9 mouse cellular contexts compared by ENCODE assay signal in genomic region chr10:67055867-67056856, GRCm38 (mm10). TPM values are rescaled to one million over a fixed set of nuclear protein-coding genes. Genes with fewer than 3 reads are reported as not detected.
DNase-seq lines count a peak whose midpoint lies in the region; ATAC-seq and TF ChIP-seq lines count a peak whose summit lies in the region.
"Had no signal": no experiment of that assay in that cellular context is flagged by ENCODE, and none has a peak within 500 bp of the region (broad histone marks: within the 10 kb centered on the region; RNA-seq: fewer than 3 reads in every experiment).

No protein-coding gene starts in this region.

- H3K9me3 ChIP-seq in forebrain, embryonic 14.5 days (replicated peaks; ENCODE audit: control insufficient read depth, low read length), result no peaks in the 10 kb centered on the region
- no peaks in the 10 kb centered on the region for H3K9me3 ChIP-seq in intestine, postnatal 0 days (ENCODE audit: control insufficient read depth)
- H3K9me3 ChIP-seq in neural tube, embryonic 14.5 days (ENCODE audit: control insufficient read depth, low read length), result no peaks in the 10 kb centered on the region
- H3K9me3 ChIP-seq: megakaryocyte, embryonic 14.5 days had no signal

- no peak for DNase-seq in cerebellum, postnatal 4 days (ENCODE audit: low spot score in 2 of 2)
- peak; percentile 97 for DNase-seq in brain, adult 2 months (ENCODE audit: low read depth, low spot score)
- peak; percentile 57 for DNase-seq in forebrain, embryonic 14.5 days (ENCODE audit: low spot score)
- no peak for DNase-seq in layer of hippocampus, adult 9-10 months (ENCODE audit: low spot score)

- H3K9ac ChIP-seq in forebrain, embryonic 14.5 days (ENCODE audit: low read length), result no peak overlapping the region
- no peak overlapping the region for H3K9ac ChIP-seq in intestine, postnatal 0 days (ENCODE audit: low read depth, low read length)
- no peak overlapping the region for H3K9ac ChIP-seq in neural tube, embryonic 14.5 days (replicated peaks; ENCODE audit: low read depth, low read length)

- H3K4me1 ChIP-seq in forebrain, embryonic 14.5 days (ENCODE audit: control insufficient read depth, insufficient read depth, low read length), result peaks cover 27% of the 10 kb centered on the region
- no peaks in the 10 kb centered on the region for H3K4me1 ChIP-seq in intestine, postnatal 0 days (replicated peaks; ENCODE audit: control insufficient read depth, insufficient read depth, low read length)
- peaks cover 26% of the 10 kb centered on the region; the same call in 1 of the 2 replicates for H3K4me1 ChIP-seq in neural tube, embryonic 14.5 days (ENCODE audit: control insufficient read depth, insufficient read depth, low read length)

- no peak overlapping the region for H3K4me2 ChIP-seq in forebrain, embryonic 14.5 days (ENCODE audit: low read length)
- 0 out of 2 replicates have a peak overlapping the region, but pooled peaks have one; percentile 13 for H3K4me2 ChIP-seq in intestine, postnatal 0 days (replicated peaks; ENCODE audit: low read depth)
- H3K4me2 ChIP-seq in neural tube, embryonic 14.5 days (ENCODE audit: low read depth, low read length), result no peak overlapping the region

- no peaks in the 10 kb centered on the region for H3K36me3 ChIP-seq in forebrain, embryonic 14.5 days (ENCODE audit: control insufficient read depth, insufficient read depth, low read length)
- H3K36me3 ChIP-seq in intestine, postnatal 0 days (ENCODE audit: control insufficient read depth, insufficient read depth), result no peaks in the 10 kb centered on the region
- H3K36me3 ChIP-seq in neural tube, embryonic 14.5 days (ENCODE audit: control insufficient read depth, insufficient read depth, low read length), result no peaks in the 10 kb centered on the region

- H3K27ac ChIP-seq in forebrain, embryonic 14.5 days (ENCODE audit: low read depth, low read length), result peak overlapping the region; percentile 58
- H3K27ac ChIP-seq in intestine, postnatal 0 days (ENCODE audit: low read depth, low read length), result peak overlapping the region; percentile 51
- H3K27ac ChIP-seq in neural tube, embryonic 14.5 days (ENCODE audit: low read depth, low read length), result peak overlapping the region; percentile 49; the same call in 1 of the 2 replicates

- no peak for TF ChIP-seq CTCF in intestine, postnatal 0 days (IDR thresholded peaks at IDR 0.05; ENCODE audit: low read depth)

- peak; percentile 80 for ATAC-seq in cerebellum, adult (ENCODE audit: insufficient number of reproducible peaks, low FRiP score, low TSS enrichment)
- no peak for ATAC-seq in forebrain, embryonic 14.5 days
- ATAC-seq in intestine, postnatal 0 days, result peak; percentile 22; the same call in 1 of the 2 replicates
- ATAC-seq in neural tube, embryonic 14.5 days (ENCODE audit: low read depth), result no peak
- no peak for ATAC-seq in megakaryocyte, adult 5-6 weeks (ENCODE audit: poor library complexity, severe bottlenecking)

- H3K4me3 ChIP-seq in forebrain, embryonic 14.5 days (ENCODE audit: low read depth, low read length), result no peak overlapping the region
- no peak overlapping the region for H3K4me3 ChIP-seq in intestine, postnatal 0 days (ENCODE audit: low read depth, low read length)
- no peak overlapping the region for H3K4me3 ChIP-seq in neural tube, embryonic 14.5 days (ENCODE audit: low read depth, low read length)
- H3K4me3 ChIP-seq: megakaryocyte, embryonic 14.5 days had no signal

- 63% methylated on average over 17 of the region's 17 CpGs for WGBS in forebrain, embryonic 14.5 days
- 31% methylated on average over 17 of the region's 17 CpGs for WGBS in intestine, postnatal 0 days
- 61% methylated on average over 17 of the region's 17 CpGs for WGBS in neural tube, embryonic 14.5 days

- H3K27me3 ChIP-seq in forebrain, embryonic 14.5 days (replicated peaks; ENCODE audit: control insufficient read depth, insufficient read depth, low read length), result no peaks in the 10 kb centered on the region
- no peaks in the 10 kb centered on the region for H3K27me3 ChIP-seq in intestine, postnatal 0 days (replicated peaks; ENCODE audit: control insufficient read depth, insufficient read depth, low read length)
- no peaks in the 10 kb centered on the region for H3K27me3 ChIP-seq in neural tube, embryonic 14.5 days (ENCODE audit: control insufficient read depth, insufficient read depth, low read length)
- H3K27me3 ChIP-seq: megakaryocyte, embryonic 14.5 days had no signal

RNA-seq across cellular contexts. Expression of gene Jmjd1c, which starts 39.8 kb away (rescaled TPM):
- 35.1 and 42.9 TPM in 2 replicates for polyA plus RNA-seq in forebrain, embryonic 14.5 days (2014; fragmentation: Nextera tagmentation; extraction: Ambion mirVana)
- polyA plus RNA-seq in intestine, postnatal 0 days (2015; fragmentation: Nextera tagmentation; extraction: Ambion mirVana), result 33.4 and 39.6 TPM in 2 replicates
- polyA plus RNA-seq in neural tube, embryonic 14.5 days (2014; fragmentation: Nextera tagmentation; extraction: Ambion mirVana), result 62.3 and 67.0 TPM in 2 replicates
- total RNA-seq in megakaryocyte, adult 5-6 weeks (2015), result 96.1 and 96.7 TPM in 2 replicates
- 69.0 and 91.8 TPM in 2 replicates for total RNA-seq in megakaryocyte, adult 5-6 weeks (2017)

RNA-seq across cellular contexts. Expression of gene Reep3, which starts 40.6 kb away (rescaled TPM):
- 26.7 and 28.6 TPM in 2 replicates for polyA plus RNA-seq in forebrain, embryonic 14.5 days (2014; fragmentation: Nextera tagmentation; extraction: Ambion mirVana)
- polyA plus RNA-seq in intestine, postnatal 0 days (2015; fragmentation: Nextera tagmentation; extraction: Ambion mirVana), result 77.4 and 81.2 TPM in 2 replicates
- polyA plus RNA-seq in neural tube, embryonic 14.5 days (2014; fragmentation: Nextera tagmentation; extraction: Ambion mirVana), result 37.7 and 48.7 TPM in 2 replicates
- total RNA-seq in megakaryocyte, adult 5-6 weeks (2015), result 84.2 and 101 TPM in 2 replicates
- 46.7 and 59.2 TPM in 2 replicates for total RNA-seq in megakaryocyte, adult 5-6 weeks (2017)

Comparison
In these comparisons a context has a peak if more than half of its experiments do, and no peak if none do; other contexts are left out.
1. ATAC-seq: peak in cerebellum, adult (single experiment) and intestine, postnatal 0 days (single experiment); none in forebrain, embryonic 14.5 days (single experiment), neural tube, embryonic 14.5 days (single experiment) and megakaryocyte, adult 5-6 weeks (single experiment).
2. DNase-seq: peak in brain, adult 2 months (single experiment) and forebrain, embryonic 14.5 days (single experiment); none in cerebellum, postnatal 4 days (0 of 2) and layer of hippocampus, adult 9-10 months (single experiment).
3. Peak in every context shown above with its lines, with median percentiles within 50 percentile points of each other: H3K27ac ChIP-seq.